Mouse (Mus musculus) v-Abl transformed pro-B cells (cell line): ENCODE measurements around the gene Gm20683.

ENCODE experiments used
- in situ Hi-C, 2 experiments: fragments of 400-800 bp; cut with MboI; formaldehyde crosslinking; loops; one replicate each; pipeline ENCODE4 v1.15.1; 2025; ENCODE audit not compliant: unreplicated experiment in 2 of 2

The Gm20683 gene

DNA sequence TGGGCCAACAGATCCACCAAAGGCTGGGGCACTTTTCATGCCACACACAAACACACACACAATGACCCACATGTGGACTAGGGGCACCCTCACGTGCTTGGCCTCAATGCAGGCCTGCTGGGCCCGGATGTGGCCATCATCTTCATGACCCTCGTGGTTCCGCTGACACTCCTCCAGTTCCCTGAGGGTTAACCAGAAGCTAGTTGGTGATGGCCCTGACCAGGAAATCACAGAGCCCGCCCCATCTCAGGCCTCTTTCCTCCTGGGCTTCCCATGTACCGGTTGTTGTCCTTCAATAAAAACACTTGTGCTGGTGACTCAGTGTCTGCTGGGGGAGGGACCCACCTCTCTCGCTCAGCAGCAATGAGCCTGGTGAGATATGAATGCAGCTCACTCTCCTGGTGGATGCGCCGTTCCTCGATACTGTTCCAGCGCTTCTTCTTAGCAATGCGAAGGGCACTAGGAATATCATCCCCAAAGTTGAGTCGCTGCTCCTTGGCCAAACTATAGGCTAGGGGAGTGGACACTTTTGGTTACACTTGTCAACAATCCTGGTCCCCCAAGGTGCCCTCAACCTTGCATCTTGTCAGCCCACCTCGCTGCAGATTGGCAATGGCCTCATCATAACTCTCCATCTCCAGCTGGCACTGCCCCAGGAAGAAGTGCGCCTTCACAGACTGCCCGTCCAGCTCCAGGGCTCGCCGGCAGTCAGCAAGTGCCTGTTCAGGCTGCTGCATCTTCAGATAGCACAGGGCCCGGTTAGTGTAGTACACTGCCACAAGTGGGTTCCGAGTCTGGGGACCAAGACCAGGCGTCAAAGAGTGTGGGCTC lies 9.9 kb downstream of the Gm20683 start:
- in situ Hi-C loops: no loop called here

DNA sequence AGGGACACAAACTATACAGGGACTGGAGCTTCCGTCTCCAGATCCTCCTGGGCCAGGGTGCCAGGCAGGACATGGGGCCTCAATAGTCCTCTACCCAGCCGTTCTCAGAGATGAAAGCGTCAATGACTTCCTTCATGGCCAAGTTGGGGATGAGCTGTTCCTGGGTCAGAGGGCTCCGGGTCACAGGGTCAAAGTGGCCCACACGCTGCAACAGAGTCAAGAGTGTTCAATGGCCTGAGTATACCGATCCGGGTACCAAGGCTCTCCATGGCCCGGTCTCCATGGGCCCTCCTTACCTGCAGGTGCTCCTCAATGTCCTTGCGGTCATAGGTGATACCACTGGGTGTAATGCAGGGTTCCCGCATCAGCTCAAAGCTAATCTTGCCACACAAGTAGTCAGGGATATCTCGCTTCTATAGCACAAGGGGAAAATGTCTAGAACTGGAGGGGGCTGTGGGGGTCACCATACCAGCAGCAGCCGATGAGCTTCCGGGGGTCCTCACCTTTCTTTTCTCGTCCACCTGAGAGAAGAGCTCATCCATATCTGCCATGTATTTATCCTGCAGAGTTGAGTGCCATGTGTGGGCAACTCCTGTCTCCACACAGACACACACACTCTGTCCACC lies 10.6 kb downstream of the Gm20683 start:
- in situ Hi-C loops: no loop called here

DNA sequence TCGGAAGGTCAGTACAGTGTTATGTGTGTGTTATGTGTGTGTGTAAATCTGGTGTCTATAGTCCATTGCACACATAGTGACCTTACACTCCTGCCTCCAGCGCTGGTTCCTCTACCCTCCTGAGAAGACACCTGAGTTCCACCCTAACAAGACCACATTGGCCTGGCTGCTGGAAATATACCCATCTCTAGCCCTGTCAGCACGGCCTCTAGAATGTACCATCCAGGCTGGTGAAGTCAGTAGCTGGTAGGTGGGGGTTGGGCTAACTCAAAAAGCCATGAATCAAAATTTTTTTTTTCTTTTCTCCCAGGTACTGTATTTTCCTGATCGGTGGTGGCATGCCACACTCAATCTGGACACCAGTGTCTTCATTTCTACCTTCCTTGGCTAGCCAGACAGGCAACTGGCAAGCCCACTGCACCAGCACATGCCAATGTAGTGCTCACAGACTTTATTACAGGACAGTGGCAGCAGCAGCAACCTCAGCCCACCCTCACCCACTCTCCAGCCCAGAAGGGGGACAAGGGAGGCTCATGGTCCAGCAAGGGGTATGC lies 11.3 kb downstream of the Gm20683 start:
- in situ Hi-C loops: no loop called here

DNA sequence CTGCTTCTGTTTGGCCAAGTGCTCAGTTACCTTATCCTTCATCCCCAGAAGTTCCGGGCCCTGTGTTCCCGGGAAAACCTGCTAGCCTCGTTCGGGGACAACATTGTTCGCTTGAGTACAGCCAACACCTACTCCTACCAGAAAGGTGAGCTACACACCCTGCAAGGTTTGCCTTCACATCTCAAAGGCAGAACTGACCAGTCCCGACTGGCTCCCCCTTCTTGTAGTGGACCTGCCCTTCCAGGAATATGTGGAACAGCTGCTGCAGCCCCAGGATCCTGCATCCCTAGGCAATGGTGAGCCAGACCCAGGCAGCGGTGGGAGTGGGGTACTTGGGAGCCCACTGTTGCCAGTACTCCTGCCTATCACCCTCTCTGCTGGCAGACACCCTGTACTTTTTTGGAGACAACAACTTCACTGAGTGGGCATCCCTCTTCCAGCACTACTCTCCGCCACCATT lies 12.0 kb downstream of the Gm20683 start:
- in situ Hi-C loops: no loop called here

DNA sequence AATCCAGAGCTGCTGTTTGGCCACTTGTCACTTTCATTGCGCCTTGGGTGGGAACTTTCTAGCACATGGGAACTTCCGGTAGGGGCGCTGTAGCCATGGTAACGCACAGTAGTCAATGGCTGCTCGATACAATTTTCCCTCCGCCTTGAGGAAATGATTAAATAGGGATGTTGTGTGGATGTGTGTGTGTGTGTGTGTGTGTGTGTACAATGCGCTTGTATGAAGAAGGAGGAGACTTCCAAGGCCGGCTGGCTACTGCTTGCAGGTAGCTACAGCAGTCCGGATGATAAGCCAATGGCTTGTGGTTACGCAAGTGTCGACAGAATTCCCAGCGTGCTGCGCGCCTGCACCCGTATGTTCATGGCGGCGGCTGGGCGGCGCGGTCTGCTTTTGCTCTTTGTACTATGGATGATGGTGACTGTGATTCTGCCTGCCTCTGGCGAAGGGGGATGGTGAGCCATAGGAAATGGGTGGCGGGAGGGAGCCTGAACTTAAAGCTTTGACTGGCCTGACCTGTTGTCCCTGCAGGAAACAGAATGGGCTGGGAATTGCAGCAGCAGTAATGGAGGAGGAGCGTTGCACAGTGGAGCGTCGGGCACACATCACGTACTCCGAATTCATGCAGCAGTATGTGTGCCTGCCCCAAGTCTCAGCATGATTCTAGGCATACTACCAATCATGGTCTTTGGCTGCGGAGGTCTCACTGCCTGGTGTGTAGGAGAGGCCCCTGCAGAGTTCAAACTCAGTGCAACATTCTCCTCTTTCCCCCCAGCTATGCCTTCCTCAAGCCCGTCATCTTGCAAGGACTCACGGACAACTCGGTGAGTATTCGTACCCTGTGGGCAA lies 12.6 kb downstream of the Gm20683 start, which contains the start of gene Jmjd8:
Gene Jmjd8, plus strand, starts transcription at position 156 of the 846 bp plus-strand sequence.
- in situ Hi-C loops: no loop called here

DNA sequence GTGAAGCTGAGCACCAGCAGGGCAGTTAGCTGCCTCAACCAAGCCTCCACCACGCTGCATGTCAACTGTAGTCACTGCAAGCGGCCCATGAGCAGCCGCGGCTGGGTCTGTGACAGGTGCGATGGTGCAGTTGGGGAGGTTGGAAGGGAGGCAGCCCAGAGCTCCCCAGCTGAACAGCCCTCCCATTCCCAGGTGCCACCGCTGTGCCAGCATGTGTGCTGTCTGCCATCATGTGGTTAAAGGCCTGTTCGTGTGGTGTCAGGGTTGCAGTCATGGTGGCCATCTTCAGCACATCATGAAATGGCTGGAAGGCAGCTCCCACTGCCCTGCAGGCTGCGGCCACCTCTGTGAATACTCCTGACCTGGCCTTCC lies 13.4 kb downstream of the Gm20683 start:
- in situ Hi-C loops: no loop called here

DNA sequence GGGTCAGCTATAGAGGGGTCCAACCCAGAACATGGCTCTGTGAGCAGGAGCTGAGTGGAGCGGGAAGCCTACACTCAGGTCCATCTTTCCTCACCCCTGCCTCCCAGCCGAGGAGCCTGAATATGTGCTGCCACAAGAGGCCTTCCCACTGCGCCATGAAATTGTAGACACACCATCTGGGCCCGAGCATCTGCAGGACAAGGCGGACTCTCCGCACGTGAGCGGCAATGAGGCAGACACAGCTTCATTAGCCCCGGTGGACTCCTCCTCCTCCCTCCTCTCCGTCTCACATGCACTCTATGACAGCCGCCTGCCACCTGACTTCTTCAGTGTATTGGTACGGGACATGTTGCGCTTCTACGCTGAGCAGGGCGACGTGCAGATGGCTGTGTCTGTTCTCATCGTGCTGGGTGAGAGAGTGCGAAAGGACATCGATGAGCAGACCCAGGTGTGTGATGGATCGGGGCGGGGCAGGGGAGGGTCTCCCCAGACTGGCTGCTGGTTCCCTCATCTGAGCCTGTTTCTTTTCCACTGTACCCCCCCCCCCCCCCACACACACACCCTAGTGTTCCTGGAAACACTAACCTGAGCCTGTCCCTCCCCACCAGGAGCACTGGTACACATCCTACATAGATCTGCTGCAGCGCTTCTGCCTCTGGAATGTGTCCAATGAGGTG lies 13.9 kb downstream of the Gm20683 start:
- in situ Hi-C loops: no loop called here

DNA sequence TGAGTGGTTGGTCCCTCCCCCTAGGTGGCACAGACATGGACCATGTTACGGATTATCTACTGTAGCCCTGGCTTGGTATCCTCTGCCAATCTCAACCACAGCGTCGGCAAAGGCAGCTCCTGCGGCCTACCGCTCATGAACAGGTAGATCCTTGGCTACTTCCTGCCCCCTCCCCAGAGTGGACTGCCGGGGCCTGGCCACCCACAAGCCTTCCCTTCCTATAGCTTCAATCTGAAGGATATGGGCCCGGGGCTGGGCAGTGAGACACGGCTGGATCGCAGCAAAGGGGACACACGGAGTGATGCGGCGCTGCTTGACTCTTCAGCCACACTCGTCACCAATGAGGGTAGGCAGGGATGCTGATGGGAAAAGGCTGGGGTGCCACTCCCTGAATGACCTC lies 14.6 kb downstream of the Gm20683 start:
- in situ Hi-C loops: no loop called here

DNA sequence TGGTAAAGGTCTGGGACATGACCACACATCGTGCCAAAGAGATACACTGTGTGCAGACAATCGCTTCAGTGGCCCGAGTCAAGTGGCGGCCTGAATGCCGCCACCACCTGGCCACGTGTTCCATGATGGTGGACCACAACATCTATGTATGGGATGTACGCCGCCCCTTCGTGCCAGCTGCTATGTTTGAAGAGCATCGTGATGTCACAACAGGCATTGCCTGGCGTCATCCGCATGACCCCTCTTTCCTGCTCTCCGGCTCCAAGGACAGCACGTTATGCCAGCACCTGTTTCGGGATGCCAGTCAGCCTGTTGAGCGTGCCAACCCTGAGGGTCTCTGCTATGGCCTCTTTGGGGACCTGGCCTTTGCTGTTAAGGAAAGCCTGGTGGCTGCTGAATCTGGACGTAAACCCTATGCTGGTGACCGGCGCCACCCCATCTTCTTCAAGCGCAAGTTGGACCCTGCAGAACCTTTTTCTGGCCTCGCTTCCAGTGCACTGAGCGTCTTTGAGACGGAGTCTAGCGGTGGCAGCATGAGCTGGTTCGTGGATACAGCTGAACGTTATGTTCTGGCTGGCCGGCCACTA lies 15.5 kb downstream of the Gm20683 start:
- in situ Hi-C loops: no loop called here

DNA sequence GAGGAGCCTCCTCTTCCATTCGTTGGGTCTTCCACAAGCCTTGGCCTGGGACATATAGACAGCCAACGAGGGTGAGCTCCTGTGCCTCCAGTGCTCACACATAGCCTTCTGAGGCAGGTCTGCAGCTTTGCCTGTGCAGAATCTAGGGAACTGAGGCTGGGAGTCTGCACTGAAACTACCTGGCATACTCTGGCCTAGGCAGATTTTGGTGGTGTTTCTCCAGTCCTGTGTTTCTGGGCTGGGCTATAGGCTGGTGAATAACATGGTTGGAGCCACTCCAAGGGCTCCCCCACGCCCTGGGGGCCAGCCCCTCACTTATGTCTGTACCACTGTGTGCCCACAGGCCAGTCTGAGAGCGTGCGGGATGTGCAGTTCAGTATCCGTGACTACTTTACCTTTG lies 16.3 kb downstream of the Gm20683 start:
- in situ Hi-C loops: no loop called here

DNA sequence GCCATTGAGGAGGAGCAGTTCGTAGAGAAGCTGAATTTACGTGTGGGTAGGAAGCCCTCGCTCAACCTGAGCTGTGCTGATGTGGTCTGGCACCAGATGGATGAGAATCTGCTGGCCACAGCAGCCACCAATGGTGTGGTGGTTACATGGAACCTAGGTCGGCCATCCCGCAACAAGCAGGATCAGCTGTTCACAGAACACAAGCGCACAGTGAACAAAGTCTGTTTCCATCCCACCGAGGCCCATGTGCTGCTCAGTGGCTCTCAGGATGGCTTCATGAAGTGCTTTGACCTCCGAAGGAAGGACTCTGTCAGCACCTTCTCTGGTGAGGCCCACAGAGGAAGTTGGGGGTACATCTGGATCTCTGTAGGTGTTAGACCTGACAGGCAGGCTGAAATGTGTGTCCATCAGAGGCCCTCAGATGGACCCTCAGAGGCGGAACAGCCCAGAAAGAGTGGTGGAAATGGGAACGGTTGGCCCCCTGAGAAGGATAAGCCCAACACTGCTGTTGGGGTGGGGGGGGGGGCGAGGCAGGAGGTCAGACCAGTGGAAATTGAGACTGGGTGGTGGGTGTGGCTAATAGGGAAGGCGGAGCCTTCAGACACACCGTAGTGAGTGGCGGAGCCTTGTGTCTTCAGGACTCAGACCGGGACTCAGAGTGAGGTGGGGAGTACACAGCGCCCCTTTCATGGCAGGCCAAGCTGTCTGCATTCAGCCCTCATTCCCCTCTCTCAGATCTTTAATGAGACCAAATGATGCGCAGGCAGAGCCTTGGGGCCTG lies 17.0 kb downstream of the Gm20683 start:
- in situ Hi-C loops: no loop called here

DNA sequence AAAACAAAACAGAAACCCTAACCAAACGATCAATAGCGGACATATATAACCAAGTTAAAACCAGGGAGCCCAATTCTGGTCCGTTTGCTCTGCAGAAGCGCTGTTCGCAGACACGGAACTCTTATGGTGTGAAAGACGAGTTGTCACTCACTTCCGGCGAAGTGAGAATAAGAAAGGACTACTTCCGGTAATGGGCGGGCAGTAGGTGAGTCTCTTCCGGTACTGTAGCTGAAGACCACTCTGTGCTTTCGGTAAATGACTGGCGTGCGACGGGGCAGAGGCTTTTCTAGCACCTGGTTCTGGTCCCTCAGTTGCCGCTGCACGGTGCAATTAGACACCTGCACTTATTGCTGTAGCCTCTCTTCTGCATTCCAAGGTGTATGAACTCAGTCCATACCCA lies 18.1 kb downstream of the Gm20683 start, which contains the start of gene Wdr24:
Gene Wdr24, plus strand, starts transcription at position 176 of the 400 bp plus-strand sequence.
- in situ Hi-C loops: no loop called here

DNA sequence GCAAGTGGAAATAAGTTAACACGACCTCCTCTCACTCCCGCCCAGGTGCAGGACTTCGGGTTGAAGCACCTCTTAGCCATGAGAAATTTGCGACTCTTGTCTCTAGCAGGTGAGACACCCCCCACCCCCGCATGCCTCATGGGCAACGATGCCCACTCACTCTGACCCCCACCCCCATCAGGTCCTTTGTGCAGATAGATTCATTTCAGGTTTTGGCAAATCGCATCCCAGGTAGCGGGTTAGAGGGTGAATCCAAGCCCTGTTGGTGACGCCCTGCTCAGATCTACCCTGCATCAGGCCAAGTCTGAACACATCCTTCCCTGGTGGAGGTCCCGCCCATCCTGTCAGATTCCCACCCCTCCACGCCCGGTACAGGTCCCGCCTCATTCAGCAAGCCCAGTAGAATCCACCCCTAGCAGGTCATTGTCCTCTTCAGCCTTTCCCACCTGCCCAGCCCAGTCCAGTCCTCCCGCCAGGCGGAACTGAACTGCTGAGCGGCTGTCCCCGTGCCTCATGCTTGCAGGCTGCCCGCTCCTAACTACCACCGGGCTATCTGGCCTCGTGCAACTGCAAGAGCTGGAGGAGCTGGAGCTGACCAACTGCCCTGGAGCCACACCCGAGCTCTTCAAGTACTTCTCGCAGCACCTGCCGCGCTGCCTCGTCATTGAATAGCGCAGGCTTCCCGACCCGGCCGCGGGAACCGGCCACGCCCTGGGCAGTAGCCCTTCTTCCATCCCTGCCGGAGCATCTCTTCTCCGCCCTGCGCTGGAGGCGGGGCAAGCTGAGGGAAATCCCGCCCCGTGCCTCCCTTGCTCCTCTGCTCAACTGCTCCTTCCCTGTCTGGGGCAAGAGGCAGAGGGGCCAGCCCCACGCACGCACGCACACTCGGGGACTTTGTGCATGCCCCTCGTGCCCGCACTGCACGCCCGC lies 22.4 kb downstream of the Gm20683 start:
- in situ Hi-C loops: loop anchor here in 1 of 2 experiments (10.0 kb wide), 1 partner anchor 424 kb away; no protein-coding TSS in a partner anchor

DNA sequence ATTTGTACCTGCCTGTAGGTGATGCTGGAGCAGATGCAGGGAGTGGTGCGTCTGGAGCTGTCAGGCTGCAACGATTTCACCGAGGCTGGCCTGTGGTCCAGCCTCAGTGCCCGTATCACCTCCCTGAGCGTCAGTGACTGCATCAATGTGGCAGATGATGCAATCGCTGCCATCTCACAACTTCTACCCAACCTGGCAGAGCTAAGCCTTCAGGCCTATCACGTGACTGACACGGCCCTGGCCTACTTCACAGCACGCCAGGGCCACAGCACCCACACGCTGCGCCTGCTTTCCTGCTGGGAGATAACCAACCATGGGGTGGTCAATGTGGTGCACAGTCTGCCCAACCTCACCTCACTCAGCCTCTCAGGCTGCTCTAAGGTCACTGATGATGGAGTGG lies 23.9 kb downstream of the Gm20683 start:
- in situ Hi-C loops: loop anchor here in 1 of 2 experiments (10.0 kb wide), 1 partner anchor 423 kb away; no protein-coding TSS in a partner anchor

DNA sequence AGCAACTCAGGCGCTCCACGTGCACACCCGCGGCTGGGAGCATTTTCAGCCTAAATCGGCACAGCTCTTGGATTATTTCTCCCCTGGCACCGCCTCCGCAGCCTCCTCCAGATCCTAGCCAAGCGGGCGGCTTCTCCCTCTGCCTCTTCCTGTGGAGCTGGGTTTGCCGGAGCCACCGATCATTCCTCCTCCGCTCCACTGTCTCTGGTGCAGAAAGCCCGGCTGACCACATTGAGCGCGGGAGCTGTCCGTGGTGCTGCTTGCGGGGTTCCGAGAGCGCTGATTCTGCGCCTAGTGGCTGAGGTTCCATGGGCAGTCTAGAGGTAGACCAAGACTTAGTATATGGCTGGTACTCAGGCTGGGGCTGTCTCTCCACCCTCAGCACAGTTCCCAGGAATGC lies 28.1 kb downstream of the Gm20683 start:
- in situ Hi-C loops: loop anchor here (5.0 to 10.0 kb wide), 2 partner anchors 46 to 419 kb away; no protein-coding TSS in a partner anchor

DNA sequence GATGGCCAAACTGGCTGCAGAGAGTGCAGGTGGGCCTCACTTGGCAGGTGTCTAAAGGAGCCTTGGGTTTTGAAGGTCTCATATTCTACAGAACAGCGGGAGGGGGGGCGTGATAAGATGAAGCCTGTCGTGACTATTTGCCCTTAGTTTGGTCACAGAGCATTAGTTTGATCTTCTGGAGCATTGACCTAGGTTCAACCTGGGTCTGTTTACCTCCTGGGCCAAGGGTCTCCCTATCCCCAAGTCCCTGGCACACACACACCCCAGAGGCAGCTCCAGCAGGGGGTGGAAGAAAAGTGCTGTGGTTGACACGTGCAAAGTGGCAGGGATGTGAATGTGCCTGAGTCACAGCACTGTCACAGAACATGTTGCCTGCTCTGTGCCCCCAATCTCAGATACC lies 30.7 kb downstream of the Gm20683 start:
- in situ Hi-C loops: loop anchor here (5.0 to 10.0 kb wide), 2 partner anchors 44 to 416 kb away; no protein-coding TSS in a partner anchor

DNA sequence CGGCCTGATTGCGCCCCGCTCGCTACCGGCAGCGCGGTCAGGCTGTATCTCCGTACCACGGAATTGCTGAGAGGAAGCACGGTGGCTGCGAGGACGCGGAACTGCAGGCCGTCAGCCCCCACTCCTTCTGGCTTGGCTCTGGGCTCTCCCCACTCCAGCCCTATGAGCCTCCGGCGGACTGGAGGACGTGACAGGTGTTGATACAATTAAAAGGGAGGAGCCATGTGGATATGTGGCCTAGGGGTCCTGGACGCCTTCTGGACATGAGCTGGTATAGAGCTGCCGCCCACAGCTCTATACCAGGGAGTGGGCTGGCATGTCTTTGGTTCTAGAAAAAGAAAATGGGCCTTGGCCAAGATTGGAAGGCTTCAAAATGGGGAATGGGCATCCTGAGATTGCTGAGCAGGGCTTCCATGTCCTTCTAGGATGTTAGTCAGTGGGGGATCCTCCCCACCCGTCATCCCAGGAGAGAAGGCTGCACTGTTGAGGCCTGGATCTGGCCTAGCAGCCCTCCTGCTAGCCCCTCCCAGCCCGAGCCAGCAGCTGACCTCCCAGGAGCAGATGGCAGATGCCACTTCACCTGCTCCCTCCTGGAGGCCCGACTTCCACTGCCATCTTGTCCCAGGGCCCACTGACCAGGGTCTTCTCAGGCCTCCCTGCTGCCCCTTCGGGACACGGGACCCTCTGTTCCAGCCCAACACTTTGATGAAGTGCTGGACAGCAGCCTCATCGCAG lies 31.8 kb downstream of the Gm20683 start:
- in situ Hi-C loops: loop anchor here (5.0 to 10.0 kb wide), 2 partner anchors 42 to 415 kb away; no protein-coding TSS in a partner anchor
